Mouse (Mus musculus) ES-E14 (cell line): Measurements from ENCODE around the gene Fam25c.

Source experiments
- CHD2 ChIP-seq: IDR thresholded peaks from 2 replicates; pipeline ENCODE4 v1.6.1; 2014; ENCODE audit warnings: mild to moderate bottlenecking, low read depth, low read length, inconsistent platforms
- HCFC1 ChIP-seq: IDR thresholded peaks from 2 replicates; pipeline ENCODE4 v1.6.1; 2012; ENCODE audit warnings: low read length, inconsistent platforms, borderline replicate concordance; ENCODE audit not compliant: insufficient read depth
- MAFK ChIP-seq: IDR thresholded peaks from 2 replicates; pipeline ENCODE4 v1.6.1; 2014; ENCODE audit warnings: mild to moderate bottlenecking, low read depth, low read length, inconsistent platforms; ENCODE audit not compliant: insufficient read depth
- ZC3H11A ChIP-seq: IDR thresholded peaks from 2 replicates; pipeline ENCODE4 v1.6.1; 2012; ENCODE audit warnings: low read depth, mild to moderate bottlenecking, inconsistent platforms, low read length, borderline replicate concordance
- ZNF384 ChIP-seq: IDR thresholded peaks from 2 replicates; pipeline ENCODE4 v1.6.1; 2012; ENCODE audit warnings: low read depth, low read length, inconsistent platforms

DNA sequence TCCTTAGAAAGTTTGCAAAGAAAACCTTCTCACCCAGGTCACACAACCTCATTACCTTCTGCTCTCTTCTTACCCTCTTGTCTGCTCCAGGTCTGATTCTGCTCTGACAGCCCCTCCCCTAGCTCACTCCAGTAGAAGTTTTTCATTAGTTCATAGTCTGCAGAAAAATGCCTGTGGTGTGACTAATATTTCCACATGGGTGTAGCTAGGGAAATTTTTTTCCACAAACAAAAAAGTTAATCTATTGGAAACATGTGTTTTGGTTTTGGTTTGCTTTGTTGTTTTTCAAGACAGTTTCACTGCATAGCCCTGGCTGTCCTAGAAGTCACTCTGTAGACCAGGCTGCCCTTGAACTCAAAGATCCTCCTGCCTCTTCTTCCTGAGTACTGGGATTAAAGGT, 37.1 kb downstream of the Fam25c start:
- TF ChIP-seq ZNF384, result no peak
- TF ChIP-seq MAFK, result no peak
- TF ChIP-seq HCFC1, result no peak
- no peak for TF ChIP-seq ZC3H11A
- TF ChIP-seq CHD2, result no peak
